Mouse (Mus musculus) limb, embryonic 12.5 days (tissue): ENCODE results near the gene Ranbp10. TPM values are rescaled to one million over a fixed set of nuclear protein-coding genes. Genes with fewer than 3 reads are reported as not detected.

Experiments
- ATAC-seq: fragments of 200-750 bp; cut with Nextera tagmentation; 2 replicates; pipeline ENCODE4 v1.8.0; 2017; ENCODE audit warnings: low read depth, moderate TSS enrichment; ENCODE audit not compliant: insufficient number of reproducible peaks, insufficient read depth, low FRiP score, low TSS enrichment
- H3K27ac ChIP-seq: fragments of 300-500 bp; sonication (generic); 2 replicates; pipeline ENCODE4 v1.5.1; 2016; ENCODE audit warnings: mild to moderate bottlenecking, moderate library complexity
- H3K27me3 ChIP-seq: fragments of 300-500 bp; sonication (generic); 2 replicates; pipeline ENCODE4 v1.6.1; 2016; ENCODE audit warnings: mild to moderate bottlenecking, moderate library complexity
- H3K36me3 ChIP-seq: fragments of 300-500 bp; sonication (generic); 2 replicates; pipeline ENCODE4 v1.6.1; 2016; ENCODE audit warnings: mild to moderate bottlenecking, moderate library complexity
- H3K4me1 ChIP-seq: fragments of 300-500 bp; sonication (generic); replicated peaks from 2 replicates; pipeline ENCODE4 v1.6.1; 2016
- H3K4me2 ChIP-seq: fragments of 300-500 bp; sonication (generic); 2 replicates; pipeline ENCODE4 v1.6.1; 2016; ENCODE audit warnings: mild to moderate bottlenecking, moderate library complexity
- H3K4me3 ChIP-seq: fragments of 300-500 bp; sonication (generic); replicated peaks from 2 replicates; pipeline ENCODE4 v1.5.1; 2016; ENCODE audit warnings: mild to moderate bottlenecking
- H3K9ac ChIP-seq: fragments of 300-500 bp; sonication (generic); replicated peaks from 2 replicates; pipeline ENCODE4 v1.6.1; 2016; ENCODE audit warnings: mild to moderate bottlenecking, moderate library complexity
- H3K9me3 ChIP-seq: fragments of 300-500 bp; sonication (generic); 2 replicates; pipeline ENCODE4 v1.6.1; 2016; ENCODE audit warnings: mild to moderate bottlenecking, moderate library complexity
- WGBS: fragments of 180-500 bp; shearing (Covaris S2); methylation state at CpG from one replicate; pipeline ENCODE4 v1.1.7; 2016; 5-methylcytosine and 5-hydroxymethylcytosine counted together
- polyA plus RNA-seq: library from polyadenylated mRNA; unstranded; fragments of >200 nt; fragmentation: Nextera tagmentation; extraction: Ambion mirVana; gene quantifications from 2 replicates; pipeline ENCODE4 v1.2.1, GENCODE M21; 2016

Ranbp10 gene
- polyA plus RNA-seq, 1 experiment from 2014 or later, result 17.2 TPM

- no peak overlapping the region for H3K27ac ChIP-seq
- H3K4me3 ChIP-seq, result no peak overlapping the region
- H3K9ac ChIP-seq, result no peak overlapping the region
- H3K9me3 ChIP-seq, result no peaks in the 10 kb centered on the region
- no peak overlapping the region for H3K4me2 ChIP-seq
- H3K36me3 ChIP-seq, result no peaks in the 10 kb centered on the region
- no peak for ATAC-seq
- 57% methylated on average over 2 of the region's 2 CpGs for WGBS
- peaks cover 21% of the 10 kb centered on the region for H3K4me1 ChIP-seq
- H3K27me3 ChIP-seq, result no peaks in the 10 kb centered on the region
These were observed 72.5 kb downstream of the Ranbp10 start for GRCm38 (mm10) chr8:105754688-105755087.

- ATAC-seq, result no peak
- Histone ChIP-seq H3K4me2 (no peak overlapping the region), H3K4me3 (no peak overlapping the region), H3K9me3 (no peaks in the 10 kb centered on the region), H3K4me1 (peaks cover 25% of the 10 kb centered on the region), H3K27ac (no peak overlapping the region), H3K27me3 (no peaks in the 10 kb centered on the region), H3K9ac (no peak overlapping the region), H3K36me3 (no peaks in the 10 kb centered on the region)
- WGBS, result 65% methylated on average over 2 of the region's 2 CpGs
These were observed 73.2 kb downstream of the Ranbp10 start for GRCm38 (mm10) chr8:105753916-105754315.

GRCm38 (mm10) chr8:105750606-105751005 is 76.5 kb downstream of the Ranbp10 start:
- 8% methylated on average over 11 of the region's 11 CpGs for WGBS
- no peaks in the 10 kb centered on the region for H3K36me3 ChIP-seq
- peaks cover 26% of the 10 kb centered on the region for H3K4me1 ChIP-seq
- ATAC-seq, result no peak
- H3K9ac ChIP-seq, result no peak overlapping the region
- H3K27ac ChIP-seq, result peak overlapping the region; percentile 56
- peak overlapping the region; percentile 32 for H3K4me2 ChIP-seq
- no peak overlapping the region for H3K4me3 ChIP-seq
- no peaks in the 10 kb centered on the region for H3K9me3 ChIP-seq
- H3K27me3 ChIP-seq, result no peaks in the 10 kb centered on the region

GRCm38 (mm10) chr8:105743301-105743700 is 83.8 kb downstream of the Ranbp10 start:
- no peak for ATAC-seq
- Histone ChIP-seq H3K27me3 (no peaks in the 10 kb centered on the region), H3K4me3 (no peak overlapping the region), H3K36me3 (peaks cover 10% of the 10 kb centered on the region; the same call in 1 of the 2 replicates), H3K9me3 (no peaks in the 10 kb centered on the region), H3K27ac (no peak overlapping the region), H3K4me2 (no peak overlapping the region), H3K9ac (no peak overlapping the region), H3K4me1 (peaks cover 14% of the 10 kb centered on the region)
- WGBS, result 85% methylated on average over 4 of the region's 4 CpGs

GRCm38 (mm10) chr8:105739216-105739615 is 87.9 kb downstream of the Ranbp10 start:
- Histone ChIP-seq H3K9ac (no peak overlapping the region), H3K27me3 (no peaks in the 10 kb centered on the region), H3K36me3 (peaks cover 17% of the 10 kb centered on the region; the same call in 1 of the 2 replicates), H3K4me3 (no peak overlapping the region), H3K4me1 (peaks cover 7% of the 10 kb centered on the region; the same call in 1 of the 2 replicates), H3K27ac (no peak overlapping the region), H3K9me3 (no peaks in the 10 kb centered on the region), H3K4me2 (no peak overlapping the region)
- 87% methylated on average over 5 of the region's 5 CpGs for WGBS
- no peak for ATAC-seq

- Histone ChIP-seq H3K27ac (no peak overlapping the region), H3K27me3 (no peaks in the 10 kb centered on the region), H3K4me2 (no peak overlapping the region), H3K9ac (no peak overlapping the region), H3K9me3 (no peaks in the 10 kb centered on the region), H3K36me3 (peaks cover 17% of the 10 kb centered on the region), H3K4me3 (no peak overlapping the region), H3K4me1 (no peaks in the 10 kb centered on the region)
- WGBS, result 95% methylated on average over 5 of the region's 5 CpGs
- no peak for ATAC-seq
These were observed 95.0 kb downstream of the Ranbp10 start for GRCm38 (mm10) chr8:105732186-105732585.

- no peak overlapping the region for H3K4me3 ChIP-seq
These were observed 99.6 kb downstream of the Ranbp10 start for GRCm38 (mm10) chr8:105727397-105728124.

GRCm38 (mm10) chr8:105725726-105726125 is 101.4 kb downstream of the Ranbp10 start:
- Histone ChIP-seq H3K4me2 (no peak overlapping the region), H3K4me1 (no peaks in the 10 kb centered on the region), H3K27me3 (no peaks in the 10 kb centered on the region), H3K4me3 (no peak overlapping the region), H3K9me3 (no peaks in the 10 kb centered on the region), H3K27ac (no peak overlapping the region), H3K36me3 (peaks cover 47% of the 10 kb centered on the region), H3K9ac (no peak overlapping the region)
- 73% methylated on average over 5 of the region's 5 CpGs for WGBS
- no peak for ATAC-seq

More at GRCm38 (mm10) chr8:105727397-105728124, 99.6 kb downstream of the Ranbp10 start:
- ATAC-seq, result no peak
- Histone ChIP-seq H3K4me2 (no peak overlapping the region), H3K27me3 (no peaks in the 10 kb centered on the region), H3K27ac (peak overlapping the region; percentile 35; the same call in 1 of the 2 replicates), H3K9ac (no peak overlapping the region), H3K36me3 (peaks cover 46% of the 10 kb centered on the region), H3K9me3 (no peaks in the 10 kb centered on the region), H3K4me1 (no peaks in the 10 kb centered on the region)
- WGBS, result 84% methylated on average over 18 of the region's 18 CpGs

- H3K27ac ChIP-seq, result no peak overlapping the region
- no peak for ATAC-seq
- no peaks in the 10 kb centered on the region for H3K4me1 ChIP-seq
- peaks cover 44% of the 10 kb centered on the region for H3K36me3 ChIP-seq
- no peaks in the 10 kb centered on the region for H3K9me3 ChIP-seq
- WGBS, result 92% methylated on average over 9 of the region's 9 CpGs
- H3K4me3 ChIP-seq, result no peak overlapping the region
- no peaks in the 10 kb centered on the region for H3K27me3 ChIP-seq
- H3K4me2 ChIP-seq, result no peak overlapping the region
- H3K9ac ChIP-seq, result no peak overlapping the region
These were observed 104.3 kb downstream of the Ranbp10 start for GRCm38 (mm10) chr8:105722861-105723260.

GRCm38 (mm10) chr8:105719637-105720036 is 107.5 kb downstream of the Ranbp10 start:
- 88% methylated on average over 4 of the region's 4 CpGs for WGBS
- Histone ChIP-seq H3K4me2 (no peak overlapping the region), H3K27me3 (no peaks in the 10 kb centered on the region), H3K36me3 (peaks cover 48% of the 10 kb centered on the region), H3K9ac (no peak overlapping the region), H3K4me1 (no peaks in the 10 kb centered on the region), H3K9me3 (no peaks in the 10 kb centered on the region), H3K4me3 (no peak overlapping the region), H3K27ac (no peak overlapping the region)
- no peak for ATAC-seq
